Mouse (Mus musculus): ENCODE results near the gene Lrrc66. TPM values are rescaled to one million over a fixed set of nuclear protein-coding genes. Genes with fewer than 3 reads are reported as not detected.

Lrrc66 gene
- total and polyA plus RNA-seq, 3 experiments = 1.1 TPM; not detected in 1

DNA sequence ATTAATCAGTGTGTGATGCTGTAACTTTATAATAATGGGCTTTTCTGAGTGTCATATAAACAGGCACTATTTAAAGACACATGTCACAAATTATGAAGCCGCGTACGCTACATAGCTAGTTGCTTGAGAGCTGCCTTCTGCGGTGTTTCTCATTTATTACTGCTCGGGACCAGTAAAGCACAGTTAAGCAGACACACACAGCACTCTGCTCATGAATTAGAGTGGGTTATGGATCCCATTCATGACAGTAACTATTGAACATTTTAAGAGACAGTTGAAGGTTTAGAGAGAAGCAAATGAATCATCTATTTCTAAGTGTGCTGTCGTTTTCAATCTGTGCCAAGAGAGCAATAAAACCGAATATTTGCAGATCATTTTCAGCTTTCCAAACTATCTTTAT lies 5.5 kb downstream of the Lrrc66 start:
- H3K4me1 ChIP-seq (ENCODE audit: control insufficient read depth in 1 of 2, insufficient read depth in 2 of 2, low read length in 2 of 2) = peaks cover 4 to 13% of the 10 kb centered on the region in 2 experiments; a peak in 3 of 4 replicates
- no peaks in the 10 kb centered on the region for H3K9me3 ChIP-seq (replicated peaks; ENCODE audit: insufficient read depth, low read length)
- no peak overlapping the region for H3K9ac ChIP-seq (ENCODE audit: control insufficient read depth, low read depth, low read length, poor library complexity, severe bottlenecking)
- DNase-seq (ENCODE audit: low read depth, low spot score) = no peak
- H3K36me3 ChIP-seq (ENCODE audit: control insufficient read depth in 1 of 2, insufficient read depth in 2 of 2, low read length in 2 of 2) = peaks cover 0 to 5% of the 10 kb centered on the region in 2 experiments; a peak in 2 of 4 replicates
- H3K79me2 ChIP-seq (ENCODE audit: control insufficient read depth, insufficient read depth, low read length, poor library complexity) = no peaks in the 10 kb centered on the region
- TF ChIP-seq POLR2AphosphoS5 (IDR thresholded peaks at IDR 0.05; ENCODE audit: borderline replicate concordance, low read depth, low read length) (no peak), MAZ (IDR thresholded peaks at IDR 0.05; ENCODE audit: low read depth, low read length) (no peak), RAD21 (IDR thresholded peaks at IDR 0.05; ENCODE audit: low read depth, low read length) (no peak), NELFE (IDR thresholded peaks at IDR 0.05; ENCODE audit: low read depth, low read length) (no peak)
- no peak overlapping the region for H3K27ac ChIP-seq (ENCODE audit: control insufficient read depth, low read depth, low read length)
- no peak overlapping the region for H3K4me3 ChIP-seq (ENCODE audit: control insufficient read depth in 1 of 2, insufficient read depth in 1 of 2, low read depth in 2 of 2, low read length in 2 of 2)
- no peaks in the 10 kb centered on the region for H3K27me3 ChIP-seq (ENCODE audit: control insufficient read depth in 1 of 2, insufficient read depth in 2 of 2, low read length in 2 of 2)

DNA sequence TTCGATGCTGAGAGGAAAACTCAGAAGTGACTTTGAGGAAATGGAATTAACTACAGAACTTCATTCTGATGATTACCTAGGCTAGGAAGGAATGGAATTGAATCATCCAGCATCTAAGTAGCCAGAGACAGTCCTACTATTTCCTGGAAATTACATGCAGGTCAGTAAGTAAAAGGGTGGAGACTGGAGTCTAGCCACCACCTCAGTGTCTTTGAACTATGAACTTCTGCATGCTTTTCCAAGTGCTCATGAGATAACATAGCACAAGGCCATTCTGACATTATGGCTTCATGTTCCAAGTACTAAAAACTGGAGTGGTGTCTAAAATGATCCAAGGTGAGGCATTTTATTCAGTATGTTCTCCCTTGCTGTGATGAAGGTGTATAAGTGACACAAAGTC lies 6.8 kb downstream of the Lrrc66 start:
- no peak for TF ChIP-seq NRF1 (IDR thresholded peaks at IDR 0.05; ENCODE audit: insufficient read depth, low read depth, low read length, poor library complexity, severe bottlenecking)
- no peak for TF ChIP-seq ZMIZ1 (IDR thresholded peaks at IDR 0.05; ENCODE audit: low read depth, low read length)
- no peak for TF ChIP-seq ZC3H11A (IDR thresholded peaks at IDR 0.05; ENCODE audit: low read depth, low read length)
- TF ChIP-seq EP300 (IDR thresholded peaks at IDR 0.05; ENCODE audit: low read depth in 1 of 2, low read length in 2 of 2) = no peak
- no peak for TF ChIP-seq MYB (IDR thresholded peaks at IDR 0.05; ENCODE audit: low read depth, low read length)
- TF ChIP-seq POLR2A (IDR thresholded peaks at IDR 0.05; ENCODE audit: control insufficient read depth in 1 of 2, insufficient read depth in 1 of 2, low read depth in 1 of 2, low read length in 2 of 2, poor library complexity in 1 of 2) = no peak
- TF ChIP-seq MXI1 (IDR thresholded peaks at IDR 0.05; ENCODE audit: low read depth, low read length) = no peak
- DNase-seq (ENCODE audit: low read depth, low spot score) = no peak
- peaks cover under 1 to 5% of the 10 kb centered on the region in 2 experiments; a peak in 3 of 4 replicates for H3K4me1 ChIP-seq (ENCODE audit: control insufficient read depth in 1 of 2, insufficient read depth in 2 of 2, low read length in 2 of 2)
- no peak overlapping the region for H3K9ac ChIP-seq (ENCODE audit: control insufficient read depth, low read depth, low read length, poor library complexity, severe bottlenecking)
- no peak overlapping the region for H3K27ac ChIP-seq (ENCODE audit: control insufficient read depth, low read depth, low read length)
- H3K79me2 ChIP-seq (ENCODE audit: control insufficient read depth, insufficient read depth, low read length, poor library complexity) = no peaks in the 10 kb centered on the region
- no peaks in the 10 kb centered on the region for H3K9me3 ChIP-seq (replicated peaks; ENCODE audit: insufficient read depth, low read length)
- no peaks in the 10 kb centered on the region for H3K27me3 ChIP-seq (ENCODE audit: control insufficient read depth in 1 of 2, insufficient read depth in 2 of 2, low read length in 2 of 2)
- H3K4me3 ChIP-seq (ENCODE audit: control insufficient read depth in 1 of 2, insufficient read depth in 1 of 2, low read depth in 2 of 2, low read length in 2 of 2) = no peak overlapping the region
- peaks cover 0 to 3% of the 10 kb centered on the region in 2 experiments; a peak in 2 of 4 replicates for H3K36me3 ChIP-seq (ENCODE audit: control insufficient read depth in 1 of 2, insufficient read depth in 2 of 2, low read length in 2 of 2)

DNA sequence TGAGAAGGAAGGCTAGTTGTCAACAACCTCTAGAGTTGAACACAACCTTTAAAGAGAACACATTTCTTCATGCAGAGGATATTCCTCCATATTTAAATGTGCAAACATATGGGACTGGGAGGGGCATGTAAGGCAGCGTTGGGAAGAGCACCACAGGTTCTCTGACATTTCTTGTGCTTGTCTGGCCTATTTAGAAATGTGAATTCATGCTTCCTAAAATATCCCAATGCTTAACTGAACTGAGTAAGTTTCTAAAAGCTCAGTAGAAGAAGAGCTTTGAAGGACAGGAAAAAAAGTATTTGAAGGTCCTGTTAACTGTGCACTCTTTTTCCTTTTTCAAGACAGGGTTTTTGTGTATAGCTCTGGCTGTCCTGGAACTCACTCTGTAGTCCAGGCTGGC lies 13.4 kb downstream of the Lrrc66 start:
- TF ChIP-seq MYC (IDR thresholded peaks at IDR 0.05; ENCODE audit: low read depth, low read length) = no peak
- TF ChIP-seq ZC3H11A (IDR thresholded peaks at IDR 0.05; ENCODE audit: low read depth, low read length) = no peak
- TF ChIP-seq RCOR1 (IDR thresholded peaks at IDR 0.05; ENCODE audit: low read depth, low read length) = no peak
- TF ChIP-seq MAX (IDR thresholded peaks at IDR 0.05; ENCODE audit: low read length) = no peak
- no peak for TF ChIP-seq UBTF (IDR thresholded peaks at IDR 0.05; ENCODE audit: borderline replicate concordance, insufficient read depth, low read depth, low read length)
- no peak for TF ChIP-seq USF2 (IDR thresholded peaks at IDR 0.05; ENCODE audit: borderline replicate concordance in 1 of 2, insufficient read depth in 1 of 2, low read depth in 1 of 2, low read length in 2 of 2)
- TF ChIP-seq BHLHE40 (IDR thresholded peaks at IDR 0.05; ENCODE audit: borderline replicate concordance, low read depth, low read length) = no peak
- no peak overlapping the region for H3K27ac ChIP-seq (ENCODE audit: control insufficient read depth, low read depth, low read length)
- H3K4me3 ChIP-seq (ENCODE audit: control insufficient read depth in 1 of 2, insufficient read depth in 1 of 2, low read depth in 2 of 2, low read length in 2 of 2) = no peak overlapping the region
- no peaks in the 10 kb centered on the region; a peak in 3 of 4 replicates for H3K27me3 ChIP-seq (ENCODE audit: control insufficient read depth in 1 of 2, insufficient read depth in 2 of 2, low read length in 2 of 2)
- no peaks in the 10 kb centered on the region for H3K9me3 ChIP-seq (replicated peaks; ENCODE audit: insufficient read depth, low read length)
- no peak for DNase-seq (ENCODE audit: low read depth, low spot score)
- H3K79me2 ChIP-seq (ENCODE audit: control insufficient read depth, insufficient read depth, low read length, poor library complexity) = no peaks in the 10 kb centered on the region
- no peaks in the 10 kb centered on the region for H3K4me1 ChIP-seq (ENCODE audit: control insufficient read depth in 1 of 2, insufficient read depth in 2 of 2, low read length in 2 of 2)
- H3K9ac ChIP-seq (ENCODE audit: control insufficient read depth, low read depth, low read length, poor library complexity, severe bottlenecking) = no peak overlapping the region
- H3K36me3 ChIP-seq (ENCODE audit: control insufficient read depth in 1 of 2, insufficient read depth in 2 of 2, low read length in 2 of 2) = no peaks in the 10 kb centered on the region
